Mouse (Mus musculus) CH12.LX (cell line): ENCODE measurements around the gene Fbxo7.

Experiments
- JUND ChIP-seq: conservative IDR thresholded peaks from 2 replicates; pipeline ENCODE4 v1.6.1; 2011; ENCODE audit warnings: low read depth, low read length, improper control_type of control experiment
- POLR2A ChIP-seq: IDR thresholded peaks from 2 replicates; pipeline ENCODE4 v1.6.1; 2011; ENCODE audit warnings: low read depth, mild to moderate bottlenecking, improper control_type of control experiment, low read length

- TF ChIP-seq JUND (no peak), POLR2A (no peak)
Measured at GRCm38 (mm10) chr10:86022474-86022816, 673 bp downstream of the Fbxo7 start.
